Mouse (Mus musculus) liver, embryonic 14.5 days (tissue): Measurements from ENCODE around the gene Hist1h2bc. TPM values are rescaled to one million over a fixed set of nuclear protein-coding genes. Genes with fewer than 3 reads are reported as not detected.
A peak's percentile ranks its signal among the peaks of the same experiment; 100 is the strongest.
"Not testable (repeated sequence)": the region's sequence is repeated elsewhere in the genome, so short reads cannot be mapped to it uniquely, and the experiment has no call there.

ENCODE experiments used
- ATAC-seq: fragments of 200-750 bp; cut with Nextera tagmentation; 2 replicates; pipeline ENCODE4 v1.8.0; 2017; ENCODE audit warnings: moderate number of reproducible peaks, mild to moderate bottlenecking, moderate library complexity; ENCODE audit not compliant: insufficient read depth
- DNase-seq, 3 experiments: peaks; one replicate each; pipeline ENCODE4 v3.0.0-alpha.2; 2012 to 2013; ENCODE audit warnings: low read depth in 3 of 3, low spot score in 3 of 3
- H3K27ac ChIP-seq: fragments of 300-500 bp; sonication (generic); 2 replicates; pipeline ENCODE4 v1.5.1; 2014; ENCODE audit warnings: moderate library complexity, mild to moderate bottlenecking, control low read depth, inconsistent platforms
- H3K27me3 ChIP-seq: fragments of 300-500 bp; sonication (generic); 2 replicates; pipeline ENCODE4 v1.6.1; 2014; ENCODE audit warnings: mild to moderate bottlenecking, low read length, moderate library complexity; ENCODE audit not compliant: control insufficient read depth, insufficient read depth
- H3K36me3 ChIP-seq: fragments of 300-500 bp; sonication (generic); replicated peaks from 2 replicates; pipeline ENCODE4 v1.6.1; 2014; ENCODE audit warnings: low read depth; ENCODE audit not compliant: control insufficient read depth, insufficient read depth
- H3K4me1 ChIP-seq, 2 experiments: fragments of 200-500 bp in 1 of 2; fragments of 300-500 bp in 1 of 2; sonication (generic) in 1 of 2; replicated peaks; 2 replicates each; pipeline ENCODE4 v1.6.1; 2012 to 2014; ENCODE audit warnings: antibody characterized with exemption in 1 of 2, inconsistent platforms in 1 of 2, low read length in 1 of 2; ENCODE audit not compliant: control insufficient read depth in 2 of 2, insufficient read depth in 2 of 2
- H3K4me2 ChIP-seq: fragments of 300-500 bp; sonication (generic); 2 replicates; pipeline ENCODE4 v1.6.1; 2014; ENCODE audit warnings: low read depth, mild to moderate bottlenecking, control low read depth, moderate library complexity
- H3K4me3 ChIP-seq, 2 experiments: fragments of 200-500 bp in 1 of 2; fragments of 300-500 bp in 1 of 2; sonication (generic) in 1 of 2; 2 replicates each; pipeline ENCODE4 v1.5.1; 2012 to 2014; ENCODE audit warnings: low read depth in 2 of 2, low read length in 2 of 2, mild to moderate bottlenecking in 2 of 2, control low read depth in 1 of 2, inconsistent platforms in 1 of 2, moderate library complexity in 1 of 2; ENCODE audit not compliant: insufficient read depth in 1 of 2
- H3K9ac ChIP-seq: fragments of 300-500 bp; sonication (generic); replicated peaks from 2 replicates; pipeline ENCODE4 v1.6.1; 2014; ENCODE audit warnings: mild to moderate bottlenecking, control low read depth, moderate library complexity
- H3K9me3 ChIP-seq: fragments of 300-500 bp; sonication (generic); 2 replicates; pipeline ENCODE4 v1.6.1; 2016; ENCODE audit warnings: low read length, mixed read lengths; ENCODE audit not compliant: control insufficient read depth
- CTCF ChIP-seq: IDR thresholded peaks from 2 replicates; pipeline ENCODE4 v1.5.1; 2016; ENCODE audit warnings: antibody characterized with exemption, low read depth, control low read depth
- EP300 ChIP-seq: IDR thresholded peaks from 2 replicates; pipeline ENCODE4 v1.6.1; 2016; ENCODE audit warnings: antibody characterized with exemption, low read depth
- WGBS: fragments of 180-500 bp; shearing (Covaris S2); extraction: QIAGEN DNeasy Blood & Tissue Kit; methylation state at CpG from one replicate; pipeline ENCODE4 v1.1.7; 2014; ENCODE audit not compliant: insufficient replicate concordance; 5-methylcytosine and 5-hydroxymethylcytosine counted together
- polyA plus RNA-seq, 2 experiments: library from polyadenylated mRNA; depleted of rRNA in 1 of 2; stranded (reverse) in 1 of 2; unstranded in 1 of 2; fragments of >200 nt; fragmentation: Nextera tagmentation in 1 of 2; extraction: Ambion mirVana in 1 of 2; gene quantifications; 2 replicates each; pipeline versions ENCODE4 v1.2.1 to v1.2.3; 2012 to 2014

Gene Hist1h2bc
- polyA plus RNA-seq, 2 experiments, result 79.7 to 106 TPM

DNA sequence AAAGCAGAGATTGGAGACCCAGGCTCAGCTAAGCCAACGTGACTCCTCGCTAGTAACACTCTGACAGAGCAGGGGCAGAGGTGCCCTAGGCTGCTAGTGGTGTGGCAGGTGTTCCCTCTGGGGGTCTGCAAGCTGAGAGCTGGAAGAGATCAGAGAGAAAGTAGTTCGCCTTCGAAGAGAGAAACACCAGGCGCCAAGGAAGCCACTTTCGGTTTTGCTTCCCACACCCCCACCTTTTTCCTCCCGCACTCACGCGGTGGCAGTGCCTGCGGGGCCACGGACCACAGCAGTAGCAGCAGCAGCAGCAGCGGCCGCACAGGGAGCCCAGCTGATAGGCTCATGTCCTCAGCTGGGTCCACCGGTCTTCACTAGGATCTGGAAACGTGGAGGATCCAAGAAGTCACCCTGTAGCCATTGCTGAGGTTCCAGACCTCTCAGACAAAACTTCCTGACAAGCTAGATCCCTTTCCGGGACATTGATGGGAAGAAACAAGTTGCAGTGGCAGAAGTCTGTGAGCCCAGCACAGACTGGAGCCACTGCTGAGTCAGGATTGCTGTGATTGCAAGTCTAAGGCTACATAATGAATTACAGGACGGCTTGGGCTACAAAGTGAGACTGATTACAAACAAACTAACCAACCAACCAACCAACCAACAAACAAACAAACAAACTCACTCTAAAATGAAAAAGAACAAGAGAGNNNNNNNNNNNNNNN lies 26.5 kb downstream of the Hist1h2bc start, which contains the start of gene Hfe:
Hfe (minus strand) TSS at position 481 of the 716 bp plus-strand sequence.
- peaks cover 2 to 9% of the 10 kb centered on the region in 2 experiments; a peak in 2 of 4 replicates for H3K4me1 ChIP-seq
- TF ChIP-seq CTCF, result no peak
- TF ChIP-seq EP300, result no peak
- peak within 1 kb of the TSS; percentile 71 for H3K9ac ChIP-seq
- peak within 1 kb of the TSS; percentile 45 to 51 for H3K4me3 ChIP-seq
- H3K36me3 ChIP-seq, result no peaks in the 10 kb centered on the region
- H3K27ac ChIP-seq, result no peak within 1 kb of the TSS
- ATAC-seq (peak; percentile 28; the same call in 1 of the 2 replicates), DNase-seq (no peak)
- peak within 1 kb of the TSS; percentile 57 for H3K4me2 ChIP-seq
- H3K9me3 ChIP-seq, result no peaks in the 10 kb centered on the region
- WGBS, result 1% methylated on average over 17 of the region's 17 CpGs
- peaks cover 6% of the 10 kb centered on the region for H3K27me3 ChIP-seq

DNA sequence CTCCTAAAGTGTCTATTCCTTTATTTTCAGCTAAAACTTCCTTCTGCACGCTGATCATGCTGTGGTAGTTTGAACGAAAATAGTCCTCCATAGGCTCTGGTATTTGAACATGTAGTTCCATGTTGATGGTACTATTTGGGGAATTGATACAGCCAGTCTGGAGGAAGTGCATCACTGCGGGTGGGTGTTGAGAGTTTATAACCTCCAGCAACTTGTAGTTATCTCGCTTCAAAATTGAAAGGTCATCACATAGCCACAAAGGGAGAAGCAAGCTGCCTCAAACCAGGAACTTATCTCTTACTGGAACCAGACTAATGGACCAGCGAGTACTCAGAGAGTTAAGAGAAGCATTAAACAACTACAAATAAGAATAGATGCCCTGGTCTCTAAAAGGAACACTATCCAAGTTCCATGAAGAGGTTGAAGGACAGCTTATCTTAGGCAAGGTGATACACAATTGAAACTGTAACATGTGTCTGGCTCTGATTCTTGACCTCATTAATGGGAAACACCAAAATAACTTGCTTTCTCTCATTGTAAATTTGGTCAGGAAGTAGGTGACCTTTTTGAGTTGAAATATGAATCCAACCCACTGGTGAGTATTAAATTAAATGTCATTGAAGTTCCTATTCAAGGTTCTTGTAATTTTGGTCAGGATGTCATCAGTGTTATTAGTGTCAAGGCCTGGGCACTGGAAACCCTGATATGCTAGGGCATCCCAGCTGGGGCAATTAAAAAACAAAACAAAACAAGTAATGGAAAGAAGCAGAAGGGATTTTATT lies 32.5 kb downstream of the Hist1h2bc start:
- H3K27ac ChIP-seq, result no peak overlapping the region
- TF ChIP-seq EP300 (no peak), CTCF (no peak)
- H3K9me3 ChIP-seq, result no peaks in the 10 kb centered on the region
- no peaks in the 10 kb centered on the region; the same call in 1 of the 2 replicates for H3K27me3 ChIP-seq
- ATAC-seq (no peak), DNase-seq (no peak)
- no peak overlapping the region for H3K4me2 ChIP-seq
- H3K9ac ChIP-seq, result no peak overlapping the region
- peaks cover 0 to 2% of the 10 kb centered on the region in 2 experiments; a peak in 2 of 4 replicates for H3K4me1 ChIP-seq
- H3K36me3 ChIP-seq, result no peaks in the 10 kb centered on the region
- WGBS, result 26% methylated on average over 5 of the region's 5 CpGs
- H3K4me3 ChIP-seq, result no peak overlapping the region

DNA sequence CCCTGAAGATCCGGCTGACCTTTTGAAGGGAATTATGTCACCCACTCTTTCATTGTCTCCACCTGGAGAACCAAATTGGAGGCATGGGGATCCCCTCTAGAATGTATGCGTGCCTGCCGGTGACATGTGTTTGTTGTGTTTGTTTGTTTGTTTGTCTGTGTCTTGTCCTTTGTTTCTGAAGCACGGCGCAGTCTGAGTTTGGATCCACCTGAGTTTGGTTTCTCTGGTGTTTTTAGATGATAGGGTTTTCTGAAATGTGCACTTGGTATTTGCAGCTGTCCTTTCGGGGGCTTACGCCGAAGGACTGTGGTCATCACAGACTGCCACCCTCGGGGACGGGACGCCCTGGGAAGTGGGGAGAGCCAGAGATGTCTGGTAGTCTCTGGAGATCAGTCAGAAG lies 33.2 kb downstream of the Hist1h2bc start:
- H3K27ac ChIP-seq, result no peak overlapping the region
- DNase-seq, result no peak
- TF ChIP-seq CTCF, result no peak
- no peak for TF ChIP-seq EP300
- no peaks in the 10 kb centered on the region for H3K36me3 ChIP-seq
- peaks cover 0 to 2% of the 10 kb centered on the region in 2 experiments; a peak in 2 of 4 replicates for H3K4me1 ChIP-seq
- no peak overlapping the region for H3K4me2 ChIP-seq
- no peak overlapping the region for H3K4me3 ChIP-seq
- WGBS, result 42% methylated on average over 11 of the region's 11 CpGs
- H3K9me3 ChIP-seq, result no peaks in the 10 kb centered on the region
- H3K27me3 ChIP-seq, result no peaks in the 10 kb centered on the region; the same call in 1 of the 2 replicates
- no peak for ATAC-seq
- H3K9ac ChIP-seq, result no peak overlapping the region

DNA sequence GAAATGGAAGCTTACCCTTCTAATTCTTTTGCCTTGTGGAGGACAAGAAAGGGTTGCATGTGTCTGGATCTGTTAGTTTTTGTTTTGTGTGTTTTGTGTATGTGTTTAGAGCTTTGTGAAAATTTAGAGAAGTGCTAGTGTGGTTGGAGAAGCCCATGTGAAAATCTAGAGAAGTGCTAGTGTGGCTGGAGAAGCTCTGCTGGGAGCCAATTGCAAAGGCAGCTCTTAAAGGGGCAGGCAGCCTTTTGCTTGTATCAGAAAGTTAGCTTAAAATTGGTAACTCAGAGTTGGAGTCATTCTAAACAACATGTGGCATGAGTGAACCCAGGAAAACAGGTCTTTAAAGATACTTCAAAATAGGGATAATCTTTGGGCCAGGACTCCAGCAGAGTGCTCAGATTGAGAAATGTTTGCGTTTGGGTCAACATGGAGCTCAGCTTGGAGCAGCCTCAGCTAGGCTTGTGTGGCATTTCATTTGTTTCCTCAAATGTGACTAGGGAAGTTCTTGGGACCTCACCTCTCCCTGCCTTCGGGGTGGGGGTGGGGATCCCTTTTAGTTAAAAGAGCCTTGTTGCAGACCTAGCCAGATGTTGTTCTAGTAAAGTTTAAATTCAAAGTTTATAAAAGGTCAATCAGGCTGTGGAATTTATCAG lies 33.7 kb downstream of the Hist1h2bc start:
- not testable (repeated sequence) for DNase-seq
- WGBS, result 14% methylated on average over 2 of the region's 2 CpGs

More for the DNA sequence above, 33.7 kb downstream of the Hist1h2bc start:
- not testable (repeated sequence) for H3K9me3 ChIP-seq, H3K9ac ChIP-seq, H3K4me2 ChIP-seq, H3K27me3 ChIP-seq, H3K4me1 ChIP-seq, H3K36me3 ChIP-seq, ATAC-seq, H3K4me3 ChIP-seq, H3K27ac ChIP-seq
